Mouse (Mus musculus) E14TG2a.4 (cell line): ENCODE results near the gene Rnf38.

Source experiments
- H3K27me3 ChIP-seq: 2 replicates; pipeline ENCODE4 v1.6.1; 2014; ENCODE audit warnings: low read length, control low read depth; ENCODE audit not compliant: insufficient read depth
- H3K36me3 ChIP-seq: 2 replicates; pipeline ENCODE4 v1.6.1; 2014; ENCODE audit warnings: low read length, control low read depth; ENCODE audit not compliant: insufficient read depth
- H3K4me1 ChIP-seq: replicated peaks from 2 replicates; pipeline ENCODE4 v1.6.1; 2014; ENCODE audit warnings: low read depth, low read length, control low read depth
- H3K4me3 ChIP-seq: replicated peaks from 2 replicates; pipeline ENCODE4 v1.5.1; 2014; ENCODE audit warnings: mild to moderate bottlenecking, low read length
- H3K9me3 ChIP-seq: 2 replicates; pipeline ENCODE4 v1.6.1; 2014; ENCODE audit warnings: low read length, control low read depth
- CTCF ChIP-seq: conservative IDR thresholded peaks from 2 replicates; pipeline ENCODE4 v1.5.1; 2014; ENCODE audit warnings: low read length
- NANOG ChIP-seq: IDR thresholded peaks from 2 replicates; pipeline ENCODE4 v1.6.1; 2014; ENCODE audit warnings: borderline replicate concordance, low read length, mixed read lengths
- POU5F1 ChIP-seq: IDR thresholded peaks from 2 replicates; pipeline ENCODE4 v1.6.1; 2014; ENCODE audit warnings: low read length, borderline replicate concordance

Rnf38 gene

GRCm38 (mm10) chr4:44234004-44234866 lies 646 bp upstream of the Rnf38 start:
- H3K4me3 ChIP-seq: peak overlapping the region; percentile 94
- H3K9me3 ChIP-seq: no peaks in the 10 kb centered on the region
- H3K27me3 ChIP-seq: no peaks in the 10 kb centered on the region
- H3K4me1 ChIP-seq: peaks cover 52% of the 10 kb centered on the region
- TF ChIP-seq CTCF: no peak
- TF ChIP-seq NANOG: no peak
- TF ChIP-seq POU5F1: no peak
- H3K36me3 ChIP-seq: peaks cover 3% of the 10 kb centered on the region; the same call in 1 of the 2 replicates

GRCm38 (mm10) chr4:44232771-44233712 lies 547 bp downstream of the Rnf38 start:
- Histone ChIP-seq H3K36me3 (peaks cover 3% of the 10 kb centered on the region; the same call in 1 of the 2 replicates), H3K4me1 (peaks cover 63% of the 10 kb centered on the region), H3K4me3 (peak overlapping the region; percentile 94), H3K9me3 (no peaks in the 10 kb centered on the region), H3K27me3 (no peaks in the 10 kb centered on the region)
- TF ChIP-seq CTCF (no peak), POU5F1 (no peak), NANOG (no peak)

- Histone ChIP-seq H3K36me3 (peaks cover 2% of the 10 kb centered on the region; the same call in 1 of the 2 replicates), H3K4me1 (peaks cover 74% of the 10 kb centered on the region), H3K9me3 (no peaks in the 10 kb centered on the region), H3K4me3 (no peak overlapping the region), H3K27me3 (no peaks in the 10 kb centered on the region)
- TF ChIP-seq NANOG (no peak), CTCF (no peak), POU5F1 (no peak)
These were observed 8.5 kb downstream of the Rnf38 start for GRCm38 (mm10) chr4:44225128-44225527.

- no peaks in the 10 kb centered on the region for H3K36me3 ChIP-seq
- H3K9me3 ChIP-seq: no peaks in the 10 kb centered on the region
- H3K4me3 ChIP-seq: 0 out of 2 replicates have a peak overlapping the region, but pooled peaks have one; percentile 23
- peaks cover 72% of the 10 kb centered on the region for H3K4me1 ChIP-seq
- no peaks in the 10 kb centered on the region for H3K27me3 ChIP-seq
- TF ChIP-seq NANOG: no peak
- no peak for TF ChIP-seq CTCF
- no peak for TF ChIP-seq POU5F1
These were observed 9.4 kb downstream of the Rnf38 start for GRCm38 (mm10) chr4:44224141-44224540.

- Histone ChIP-seq H3K27me3 (no peaks in the 10 kb centered on the region), H3K9me3 (no peaks in the 10 kb centered on the region), H3K36me3 (no peaks in the 10 kb centered on the region), H3K4me1 (peaks cover 65% of the 10 kb centered on the region), H3K4me3 (no peak overlapping the region)
- no peak for TF ChIP-seq POU5F1
- TF ChIP-seq NANOG: no peak
- TF ChIP-seq CTCF: no peak
These were observed 10.1 kb downstream of the Rnf38 start for GRCm38 (mm10) chr4:44223444-44223843.

GRCm38 (mm10) chr4:44216797-44217442 lies 16.7 kb downstream of the Rnf38 start:
- H3K9me3 ChIP-seq: no peaks in the 10 kb centered on the region
- peaks cover 6% of the 10 kb centered on the region for H3K4me1 ChIP-seq
- no peaks in the 10 kb centered on the region for H3K36me3 ChIP-seq
- TF ChIP-seq POU5F1 (no peak), CTCF (no peak), NANOG (no peak)
- H3K4me3 ChIP-seq: no peak overlapping the region
- no peaks in the 10 kb centered on the region for H3K27me3 ChIP-seq

- H3K27me3 ChIP-seq: no peaks in the 10 kb centered on the region
- H3K9me3 ChIP-seq: no peaks in the 10 kb centered on the region
- no peak overlapping the region for H3K4me3 ChIP-seq
- TF ChIP-seq POU5F1 (no peak), CTCF (peak; percentile 63), NANOG (no peak)
- H3K36me3 ChIP-seq: 0 out of 2 replicates have a peak, but pooled peaks cover 3% of the 10 kb centered on the region
- H3K4me1 ChIP-seq: no peaks in the 10 kb centered on the region
These were observed 33.6 kb downstream of the Rnf38 start for GRCm38 (mm10) chr4:44199968-44200367.

GRCm38 (mm10) chr4:44187431-44187830 lies 46.2 kb downstream of the Rnf38 start:
- Histone ChIP-seq H3K27me3 (no peaks in the 10 kb centered on the region), H3K9me3 (no peaks in the 10 kb centered on the region), H3K36me3 (peaks cover 5% of the 10 kb centered on the region; the same call in 1 of the 2 replicates), H3K4me1 (no peaks in the 10 kb centered on the region), H3K4me3 (no peak overlapping the region)
- TF ChIP-seq CTCF (no peak), POU5F1 (no peak), NANOG (no peak)

- Histone ChIP-seq H3K27me3 (no peaks in the 10 kb centered on the region), H3K36me3 (peaks cover 9% of the 10 kb centered on the region), H3K4me3 (no peak overlapping the region), H3K9me3 (no peaks in the 10 kb centered on the region), H3K4me1 (peaks cover 4% of the 10 kb centered on the region; the same call in 1 of the 2 replicates)
- TF ChIP-seq POU5F1: no peak
- no peak for TF ChIP-seq CTCF
- no peak for TF ChIP-seq NANOG
These were observed 49.7 kb downstream of the Rnf38 start for GRCm38 (mm10) chr4:44183862-44184261.
